Mouse (Mus musculus) kidney, embryonic 14.5 days (tissue): Measurements from ENCODE around the gene Gm10638. TPM values are rescaled to one million over a fixed set of nuclear protein-coding genes. Genes with fewer than 3 reads are reported as not detected.
A peak's percentile ranks its signal among the peaks of the same experiment; 100 is the strongest.

Experiments used
- ATAC-seq: fragments of 200-750 bp; cut with Nextera tagmentation; 2 replicates; pipeline ENCODE4 v1.8.0; 2017; ENCODE audit warnings: moderate number of reproducible peaks, mild to moderate bottlenecking, moderate TSS enrichment, moderate library complexity; ENCODE audit not compliant: low FRiP score, low TSS enrichment
- H3K27ac ChIP-seq: fragments of 300-500 bp; sonication (generic); 2 replicates; pipeline ENCODE4 v1.5.1; 2014; ENCODE audit warnings: low read depth, mild to moderate bottlenecking, low read length, moderate library complexity, mixed read lengths
- H3K27me3 ChIP-seq: fragments of 300-500 bp; sonication (generic); 2 replicates; pipeline ENCODE4 v1.6.1; 2014; ENCODE audit warnings: mild to moderate bottlenecking, low read length; ENCODE audit not compliant: control insufficient read depth, insufficient read depth
- H3K36me3 ChIP-seq: fragments of 300-500 bp; sonication (generic); 2 replicates; pipeline ENCODE4 v1.6.1; 2014; ENCODE audit warnings: low read length, mixed read lengths; ENCODE audit not compliant: control insufficient read depth, insufficient read depth
- H3K4me1 ChIP-seq: fragments of 300-500 bp; sonication (generic); 2 replicates; pipeline ENCODE4 v1.6.1; 2014; ENCODE audit warnings: low read length, mixed read lengths; ENCODE audit not compliant: control insufficient read depth, insufficient read depth
- H3K4me2 ChIP-seq: fragments of 300-500 bp; sonication (generic); replicated peaks from 2 replicates; pipeline ENCODE4 v1.6.1; 2014; ENCODE audit warnings: low read depth, mild to moderate bottlenecking, low read length
- H3K4me3 ChIP-seq: fragments of 300-500 bp; sonication (generic); 2 replicates; pipeline ENCODE4 v1.5.1; 2014; ENCODE audit warnings: mild to moderate bottlenecking, low read length
- H3K9ac ChIP-seq: fragments of 300-500 bp; sonication (generic); 2 replicates; pipeline ENCODE4 v1.6.1; 2014; ENCODE audit warnings: low read depth, mild to moderate bottlenecking, low read length, moderate library complexity
- H3K9me3 ChIP-seq: fragments of 300-500 bp; sonication (generic); 2 replicates; pipeline ENCODE4 v1.6.1; 2016; ENCODE audit warnings: low read length; ENCODE audit not compliant: control insufficient read depth
- WGBS: fragments of 180-500 bp; shearing (Covaris S2); extraction: QIAGEN DNeasy Blood & Tissue Kit; methylation state at CpG from one replicate; pipeline ENCODE4 v1.1.7; 2014; 5-methylcytosine and 5-hydroxymethylcytosine counted together
- polyA plus RNA-seq: library from polyadenylated mRNA; unstranded; fragments of >200 nt; fragmentation: Nextera tagmentation; extraction: Ambion mirVana; gene quantifications from 2 replicates; pipeline ENCODE4 v1.2.1, GENCODE M21; 2014

Gm10638 gene
- polyA plus RNA-seq: 5.6 and 6.7 TPM in 2 replicates

DNA sequence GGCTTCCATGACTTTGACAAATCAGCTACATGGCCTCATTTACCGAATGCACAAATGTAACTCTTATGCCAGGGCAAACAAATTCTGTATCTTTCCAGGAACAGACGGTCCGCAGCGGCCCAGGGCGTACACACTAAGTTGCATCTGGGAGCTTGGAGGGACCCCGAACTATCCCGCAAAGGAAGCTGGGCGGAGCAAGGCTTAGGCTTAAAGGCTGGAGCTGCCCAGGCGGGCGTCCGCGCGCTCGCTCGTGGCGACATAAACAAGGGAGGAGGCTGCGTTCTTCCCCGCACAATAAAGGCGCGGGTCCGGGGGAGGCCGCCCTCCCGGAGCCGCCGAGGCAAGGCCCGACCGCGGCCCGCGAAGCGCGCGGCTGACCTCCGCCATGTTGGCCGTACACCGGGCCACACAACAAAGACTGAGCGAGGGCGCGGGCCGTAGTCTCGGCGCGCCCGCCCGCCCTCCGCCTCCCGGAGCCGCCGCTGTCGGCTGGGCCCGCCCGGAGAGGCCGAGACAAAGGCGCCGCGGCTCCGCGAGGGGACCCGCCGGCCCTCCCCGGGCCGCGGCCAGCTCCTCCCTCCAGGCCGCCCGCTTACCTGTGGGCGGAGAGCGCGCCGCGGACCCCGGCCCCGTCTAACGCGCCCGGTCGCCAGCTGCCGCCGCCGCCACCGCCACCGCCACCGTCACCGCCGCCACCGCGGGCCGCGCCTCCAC, at the start of gene Gm10638, which contains the start of gene Siah1a:
TSS of gene Gm10638 (plus strand) at position 479 of the 714 bp plus-strand sequence.
TSS of gene Siah1a (minus strand) at position 714 of the 714 bp plus-strand sequence.
- peak within 1 kb of the TSS; percentile 97 for H3K27ac ChIP-seq
- ATAC-seq: peak; percentile 85

DNA sequence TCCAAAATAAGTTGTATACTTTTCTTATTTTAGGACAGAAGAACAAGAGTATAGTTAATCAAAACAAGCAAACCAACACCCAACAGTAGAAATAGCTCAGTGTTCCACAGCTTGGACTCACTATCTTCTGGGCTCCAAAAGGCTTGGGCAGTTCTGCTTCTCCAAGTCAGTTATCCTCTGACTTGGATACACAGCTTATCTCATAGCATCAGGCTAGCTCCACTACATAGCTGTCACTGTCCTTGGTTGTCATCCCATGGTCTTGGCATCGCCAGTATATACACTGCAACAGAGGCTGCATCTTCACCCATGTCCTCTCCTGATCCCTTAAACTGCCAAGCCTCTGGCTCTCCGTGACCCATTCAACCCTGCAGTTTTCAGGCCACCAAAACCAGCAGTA, 49.8 kb upstream of the Gm10638 start:
- no peaks in the 10 kb centered on the region for H3K27me3 ChIP-seq
- H3K36me3 ChIP-seq: peaks cover 3% of the 10 kb centered on the region; the same call in 1 of the 2 replicates
- H3K4me1 ChIP-seq: no peaks in the 10 kb centered on the region
- H3K4me2 ChIP-seq: no peak overlapping the region
- H3K4me3 ChIP-seq: no peak overlapping the region
- 96% methylated on average over 2 of the region's 2 CpGs for WGBS
- no peak overlapping the region for H3K9ac ChIP-seq
- H3K9me3 ChIP-seq: no peaks in the 10 kb centered on the region
- no peak for ATAC-seq
- no peak overlapping the region for H3K27ac ChIP-seq

More for the DNA sequence above, at the start of gene Gm10638, which contains the start of gene Siah1a:
- 0% methylated on average over 67 of the region's 88 CpGs for WGBS
- no peaks in the 10 kb centered on the region for H3K36me3 ChIP-seq
- H3K4me2 ChIP-seq: peak within 1 kb of the TSS; percentile 64
- no peaks in the 10 kb centered on the region for H3K9me3 ChIP-seq
- peak within 1 kb of the TSS; percentile 81 for H3K4me3 ChIP-seq
- H3K4me1 ChIP-seq: peaks cover 23% of the 10 kb centered on the region; the same call in 1 of the 2 replicates
- no peaks in the 10 kb centered on the region for H3K27me3 ChIP-seq
- H3K9ac ChIP-seq: peak within 1 kb of the TSS; percentile 99

DNA sequence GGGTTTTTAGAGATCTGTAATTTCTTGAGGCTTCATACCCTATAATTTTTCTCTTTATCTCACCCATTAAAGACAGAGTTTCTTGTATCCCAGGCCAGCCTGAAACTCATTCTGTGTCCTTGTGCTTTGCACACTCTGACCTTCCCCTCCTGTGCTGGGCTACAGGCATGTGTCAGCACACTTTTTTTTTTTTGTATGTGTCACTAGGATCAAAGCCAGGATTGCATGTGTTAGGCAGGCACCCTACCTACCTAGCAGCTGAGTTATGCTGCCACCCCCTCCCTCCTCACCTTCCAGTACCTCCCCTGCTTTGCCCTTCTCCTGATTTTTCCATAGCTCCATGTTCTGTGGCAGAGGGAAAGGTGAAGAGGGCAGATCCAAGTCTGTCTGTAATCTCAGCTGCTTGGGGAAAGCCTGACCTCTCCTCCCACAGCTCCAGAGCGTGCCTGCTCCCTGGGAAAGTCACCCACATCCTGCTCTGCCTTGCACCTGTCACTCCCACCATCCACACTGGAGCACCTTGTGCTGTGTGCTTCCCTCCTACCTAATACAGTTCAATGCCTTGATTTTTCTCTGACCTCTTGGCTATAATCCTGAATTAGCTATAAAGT, 46.6 kb upstream of the Gm10638 start:
- WGBS: 20% methylated on average over 1 of the region's 1 CpGs
- no peak overlapping the region for H3K4me3 ChIP-seq
- no peaks in the 10 kb centered on the region for H3K4me1 ChIP-seq
- peaks cover 3% of the 10 kb centered on the region; the same call in 1 of the 2 replicates for H3K36me3 ChIP-seq
- no peaks in the 10 kb centered on the region for H3K27me3 ChIP-seq
- no peak overlapping the region for H3K27ac ChIP-seq
- no peak overlapping the region for H3K9ac ChIP-seq
- no peak for ATAC-seq
- no peaks in the 10 kb centered on the region for H3K9me3 ChIP-seq
- H3K4me2 ChIP-seq: no peak overlapping the region

DNA sequence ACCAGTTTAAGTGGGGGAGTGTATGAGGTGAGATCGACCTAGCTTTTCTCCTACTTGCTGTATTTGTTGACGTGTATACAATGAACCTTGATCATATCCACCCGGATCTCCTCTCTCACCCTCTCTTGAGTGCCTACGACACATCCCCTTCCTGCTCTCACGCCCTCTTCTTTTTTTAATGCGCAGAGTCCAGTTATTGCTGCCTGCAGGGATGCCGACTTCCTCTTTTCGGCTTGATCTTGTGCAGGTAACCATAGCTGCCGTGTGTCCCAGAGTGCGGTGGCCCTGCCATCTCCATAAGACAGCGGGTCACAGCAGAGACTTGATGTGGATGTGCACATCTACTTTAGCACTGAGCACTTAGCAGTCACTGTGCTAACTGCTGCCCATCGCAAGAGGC, 46.0 kb upstream of the Gm10638 start:
- WGBS: 76% methylated on average over 12 of the region's 12 CpGs
- Histone ChIP-seq H3K36me3 (peaks cover 3% of the 10 kb centered on the region; the same call in 1 of the 2 replicates), H3K4me2 (no peak overlapping the region), H3K4me3 (no peak overlapping the region), H3K9me3 (no peaks in the 10 kb centered on the region), H3K27me3 (no peaks in the 10 kb centered on the region), H3K9ac (no peak overlapping the region), H3K4me1 (no peaks in the 10 kb centered on the region), H3K27ac (no peak overlapping the region)
- no peak for ATAC-seq

DNA sequence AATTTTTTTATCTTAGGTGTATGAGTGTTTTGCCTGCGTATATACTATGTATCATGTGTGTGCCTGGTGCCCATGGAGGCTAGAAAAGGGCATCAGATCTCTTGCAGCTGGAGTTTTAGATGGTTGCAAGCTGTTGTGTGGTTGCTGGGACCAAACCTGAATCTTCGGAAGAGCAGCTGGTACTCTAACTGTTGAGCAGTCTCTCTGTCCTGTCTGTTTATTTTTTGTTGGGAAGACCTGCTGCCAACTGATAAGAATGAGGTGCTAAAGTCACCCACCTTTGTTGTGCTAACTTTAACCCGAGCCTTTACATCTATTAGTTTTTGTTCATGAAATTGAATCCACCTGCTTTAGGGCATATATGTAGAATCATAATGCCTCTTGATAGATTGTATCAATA, 43.0 kb upstream of the Gm10638 start:
- H3K4me1 ChIP-seq: no peaks in the 10 kb centered on the region
- H3K4me3 ChIP-seq: no peak overlapping the region
- peaks cover 3% of the 10 kb centered on the region; the same call in 1 of the 2 replicates for H3K36me3 ChIP-seq
- H3K9me3 ChIP-seq: no peaks in the 10 kb centered on the region
- WGBS: 94% methylated on average over 3 of the region's 3 CpGs
- no peaks in the 10 kb centered on the region for H3K27me3 ChIP-seq
- ATAC-seq: no peak
- H3K9ac ChIP-seq: no peak overlapping the region
- H3K27ac ChIP-seq: no peak overlapping the region
- no peak overlapping the region for H3K4me2 ChIP-seq

DNA sequence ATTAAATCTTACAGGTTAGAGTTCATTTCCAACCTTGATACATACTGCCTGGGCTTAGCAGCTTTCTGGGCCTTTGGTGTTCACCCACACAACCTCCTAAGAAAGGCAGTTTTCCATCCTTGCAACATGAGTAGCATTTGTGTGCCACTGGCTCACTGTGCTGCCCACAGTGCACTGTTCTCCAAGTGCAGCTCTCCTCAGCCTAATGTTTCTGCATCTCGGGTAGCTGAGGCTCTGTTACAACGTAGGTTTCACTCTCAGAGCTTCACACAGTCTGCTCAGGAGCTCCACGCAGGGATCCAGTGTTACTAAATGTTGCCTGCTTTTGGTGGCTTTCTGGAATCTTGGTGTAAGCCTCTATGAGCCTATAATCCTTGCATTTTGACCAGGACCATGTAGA, 40.2 kb upstream of the Gm10638 start:
- Histone ChIP-seq H3K9ac (no peak overlapping the region), H3K27me3 (no peaks in the 10 kb centered on the region), H3K4me1 (no peaks in the 10 kb centered on the region), H3K36me3 (peaks cover 6% of the 10 kb centered on the region; the same call in 1 of the 2 replicates), H3K27ac (no peak overlapping the region), H3K4me2 (no peak overlapping the region), H3K9me3 (no peaks in the 10 kb centered on the region), H3K4me3 (no peak overlapping the region)
- ATAC-seq: no peak
- WGBS: 82% methylated on average over 3 of the region's 3 CpGs

DNA sequence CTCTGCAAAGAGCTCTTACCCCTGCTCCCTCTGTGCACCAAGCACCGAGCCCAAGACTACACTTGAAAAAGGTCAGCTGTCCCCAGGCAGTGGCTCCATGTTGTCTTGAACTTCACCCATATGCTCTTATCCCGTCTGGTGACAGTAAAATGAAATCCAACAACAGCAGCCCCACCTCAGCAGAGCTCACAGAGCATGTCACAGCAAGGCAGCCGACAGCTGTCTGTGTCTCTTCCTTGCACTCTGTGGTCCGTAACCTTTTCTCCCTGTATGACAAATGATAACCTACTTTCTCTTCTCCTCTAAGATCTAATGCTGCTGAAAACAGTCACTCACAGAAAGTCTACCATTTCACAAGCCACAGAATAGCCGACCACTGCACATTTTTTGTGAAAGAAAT, 38.7 kb upstream of the Gm10638 start:
- no peak for ATAC-seq
- H3K4me2 ChIP-seq: no peak overlapping the region
- H3K36me3 ChIP-seq: peaks cover 6% of the 10 kb centered on the region; the same call in 1 of the 2 replicates
- no peaks in the 10 kb centered on the region for H3K9me3 ChIP-seq
- no peak overlapping the region for H3K9ac ChIP-seq
- H3K27me3 ChIP-seq: no peaks in the 10 kb centered on the region
- no peaks in the 10 kb centered on the region for H3K4me1 ChIP-seq
- 71% methylated on average over 5 of the region's 5 CpGs for WGBS
- no peak overlapping the region for H3K27ac ChIP-seq
- H3K4me3 ChIP-seq: no peak overlapping the region

DNA sequence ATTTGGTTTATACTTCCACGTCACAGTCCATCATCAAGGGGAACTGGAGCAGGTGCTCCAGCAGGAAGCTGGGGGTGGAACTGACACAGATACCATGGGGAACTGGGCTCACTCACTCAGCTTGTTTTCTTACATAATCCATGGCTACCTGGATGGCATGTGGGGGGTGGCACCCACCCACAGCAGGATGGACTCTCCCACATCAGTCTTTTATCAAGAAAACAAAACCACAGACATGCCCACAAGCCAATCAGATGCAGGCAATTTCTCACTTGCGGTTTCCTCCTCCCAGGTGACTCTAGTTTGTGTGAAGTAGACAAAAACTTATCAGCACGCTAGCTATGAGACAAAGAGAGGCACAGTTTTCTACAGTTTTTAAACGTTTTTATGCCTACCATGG, 37.6 kb upstream of the Gm10638 start:
- Histone ChIP-seq H3K9ac (no peak overlapping the region), H3K4me3 (no peak overlapping the region), H3K9me3 (no peaks in the 10 kb centered on the region), H3K4me2 (no peak overlapping the region), H3K36me3 (peaks cover 6% of the 10 kb centered on the region; the same call in 1 of the 2 replicates), H3K27me3 (no peaks in the 10 kb centered on the region), H3K27ac (no peak overlapping the region), H3K4me1 (no peaks in the 10 kb centered on the region)
- WGBS: 69% methylated on average over 4 of the region's 4 CpGs
- no peak for ATAC-seq

DNA sequence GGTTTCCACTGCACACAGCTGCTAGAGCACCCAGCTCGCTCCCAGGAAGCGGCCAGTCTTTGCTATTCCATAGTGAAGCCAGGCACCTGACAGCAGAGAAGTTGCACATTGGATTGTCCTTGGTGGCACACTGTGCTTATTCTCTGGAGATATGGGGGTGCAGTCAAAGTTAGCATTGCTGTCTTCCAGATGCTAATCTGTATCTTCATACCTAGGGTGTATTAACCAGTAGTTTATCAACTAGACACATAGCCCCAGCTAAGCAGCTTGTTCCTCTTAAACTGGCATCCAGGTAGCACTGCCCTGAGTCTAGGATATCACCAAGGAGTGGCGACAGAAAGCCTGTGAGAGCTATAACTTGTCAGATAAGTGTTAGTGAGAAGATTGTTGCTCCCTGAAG, 32.9 kb upstream of the Gm10638 start:
- 89% methylated on average over 3 of the region's 3 CpGs for WGBS
- H3K9ac ChIP-seq: no peak overlapping the region
- no peaks in the 10 kb centered on the region for H3K4me1 ChIP-seq
- H3K27ac ChIP-seq: no peak overlapping the region
- H3K4me3 ChIP-seq: no peak overlapping the region
- peaks cover 21% of the 10 kb centered on the region for H3K36me3 ChIP-seq
- H3K9me3 ChIP-seq: no peaks in the 10 kb centered on the region
- H3K4me2 ChIP-seq: no peak overlapping the region
- H3K27me3 ChIP-seq: no peaks in the 10 kb centered on the region
- ATAC-seq: no peak
